Mouse (Mus musculus) embryonic facial prominence, embryonic 12.5 days (tissue): ENCODE measurements at regions not wholly inside any gene's neighbourhood (a gene's known extent, or its start where the extent isn't known, plus 50 kb on each side); places are given as distances from the start of the nearest gene placed in this dataset.

Source experiments
- ATAC-seq: fragments of 200-750 bp; cut with Nextera tagmentation; 2 replicates; pipeline ENCODE4 v1.8.0; 2017; ENCODE audit not compliant: insufficient number of reproducible peaks, insufficient read depth, low FRiP score, low TSS enrichment
- H3K27ac ChIP-seq: fragments of 300-500 bp; sonication (generic); 2 replicates; pipeline ENCODE4 v1.5.1; 2016; ENCODE audit warnings: mild to moderate bottlenecking
- H3K27me3 ChIP-seq: fragments of 300-500 bp; sonication (generic); 2 replicates; pipeline ENCODE4 v1.6.1; 2016; ENCODE audit warnings: mild to moderate bottlenecking, moderate library complexity
- H3K36me3 ChIP-seq: fragments of 300-500 bp; sonication (generic); 2 replicates; pipeline ENCODE4 v1.6.1; 2016; ENCODE audit warnings: mild to moderate bottlenecking
- H3K4me1 ChIP-seq: fragments of 300-500 bp; sonication (generic); 2 replicates; pipeline ENCODE4 v1.6.1; 2016
- H3K4me2 ChIP-seq: fragments of 300-500 bp; sonication (generic); replicated peaks from 2 replicates; pipeline ENCODE4 v1.6.1; 2016; ENCODE audit warnings: mild to moderate bottlenecking, moderate library complexity
- H3K4me3 ChIP-seq: fragments of 300-500 bp; sonication (generic); 2 replicates; pipeline ENCODE4 v1.5.1; 2016; ENCODE audit warnings: mild to moderate bottlenecking
- H3K9ac ChIP-seq: fragments of 300-500 bp; sonication (generic); 2 replicates; pipeline ENCODE4 v1.6.1; 2016; ENCODE audit warnings: mild to moderate bottlenecking, moderate library complexity
- H3K9me3 ChIP-seq: fragments of 300-500 bp; sonication (generic); 2 replicates; pipeline ENCODE4 v1.6.1; 2016; ENCODE audit warnings: mild to moderate bottlenecking, moderate library complexity
- WGBS: fragments of 180-500 bp; shearing (Covaris S2); methylation state at CpG from one replicate; pipeline ENCODE4 v1.1.7; 2016; 5-methylcytosine and 5-hydroxymethylcytosine counted together

GRCm38 (mm10) chr9:69705942-69706341 lies 54.8 kb downstream of the Foxb1 start:
- Histone ChIP-seq H3K4me1 (no peaks in the 10 kb centered on the region), H3K36me3 (no peaks in the 10 kb centered on the region), H3K9ac (no peak overlapping the region), H3K9me3 (no peaks in the 10 kb centered on the region), H3K4me2 (no peak overlapping the region), H3K27me3 (no peaks in the 10 kb centered on the region), H3K27ac (no peak overlapping the region), H3K4me3 (no peak overlapping the region)
- WGBS: 80% methylated on average over 8 of the region's 8 CpGs
- ATAC-seq: no peak

GRCm38 (mm10) chr9:69705071-69705470 lies 55.7 kb downstream of the Foxb1 start:
- Histone ChIP-seq H3K27ac (no peak overlapping the region), H3K9me3 (no peaks in the 10 kb centered on the region), H3K36me3 (no peaks in the 10 kb centered on the region), H3K4me1 (no peaks in the 10 kb centered on the region), H3K9ac (no peak overlapping the region), H3K27me3 (no peaks in the 10 kb centered on the region), H3K4me2 (no peak overlapping the region), H3K4me3 (no peak overlapping the region)
- ATAC-seq: no peak
- WGBS: 89% methylated on average over 4 of the region's 4 CpGs

- Histone ChIP-seq H3K4me2 (no peak overlapping the region), H3K36me3 (no peaks in the 10 kb centered on the region), H3K27me3 (no peaks in the 10 kb centered on the region), H3K27ac (no peak overlapping the region), H3K9me3 (no peaks in the 10 kb centered on the region), H3K4me3 (no peak overlapping the region), H3K4me1 (no peaks in the 10 kb centered on the region), H3K9ac (no peak overlapping the region)
- no peak for ATAC-seq
- WGBS: 74% methylated on average over 7 of the region's 7 CpGs
These were observed 57.0 kb downstream of the Foxb1 start for GRCm38 (mm10) chr9:69703731-69704130.

GRCm38 (mm10) chr9:69702156-69702928 lies 58.4 kb downstream of the Foxb1 start:
- no peak for ATAC-seq
- no peaks in the 10 kb centered on the region for H3K36me3 ChIP-seq
- H3K4me3 ChIP-seq: no peak overlapping the region
- no peaks in the 10 kb centered on the region for H3K27me3 ChIP-seq
- H3K9ac ChIP-seq: no peak overlapping the region
- H3K9me3 ChIP-seq: no peaks in the 10 kb centered on the region
- H3K4me2 ChIP-seq: no peak overlapping the region
- H3K4me1 ChIP-seq: no peaks in the 10 kb centered on the region
- 88% methylated on average over 8 of the region's 8 CpGs for WGBS
- no peak overlapping the region for H3K27ac ChIP-seq

- Histone ChIP-seq H3K27me3 (no peaks in the 10 kb centered on the region), H3K36me3 (no peaks in the 10 kb centered on the region)
- WGBS: 82% methylated on average over 9 of the region's 9 CpGs
These were observed 60.0 kb downstream of the Foxb1 start for GRCm38 (mm10) chr9:69700696-69701095.

GRCm38 (mm10) chr9:69691756-69692155 lies 69.0 kb downstream of the Foxb1 start:
- WGBS: 87% methylated on average over 3 of the region's 3 CpGs
- H3K4me2 ChIP-seq: no peak overlapping the region

More at GRCm38 (mm10) chr9:69700696-69701095, 60.0 kb downstream of the Foxb1 start:
- no peak overlapping the region for H3K4me2 ChIP-seq
- no peaks in the 10 kb centered on the region for H3K4me1 ChIP-seq
- H3K9ac ChIP-seq: no peak overlapping the region
- no peak overlapping the region for H3K4me3 ChIP-seq
- no peak for ATAC-seq
- H3K9me3 ChIP-seq: no peaks in the 10 kb centered on the region
- no peak overlapping the region for H3K27ac ChIP-seq

GRCm38 (mm10) chr9:69687349-69688123 lies 73.2 kb downstream of the Foxb1 start:
- no peak overlapping the region for H3K4me3 ChIP-seq
- no peak for ATAC-seq
- H3K9ac ChIP-seq: no peak overlapping the region
- H3K36me3 ChIP-seq: no peaks in the 10 kb centered on the region
- no peaks in the 10 kb centered on the region for H3K27me3 ChIP-seq
- no peaks in the 10 kb centered on the region for H3K9me3 ChIP-seq
- no peak overlapping the region for H3K4me2 ChIP-seq
- no peaks in the 10 kb centered on the region for H3K4me1 ChIP-seq
- H3K27ac ChIP-seq: no peak overlapping the region
- WGBS: 61% methylated on average over 12 of the region's 12 CpGs

More at GRCm38 (mm10) chr9:69691756-69692155, 69.0 kb downstream of the Foxb1 start:
- no peak overlapping the region for H3K27ac ChIP-seq
- ATAC-seq: no peak
- no peak overlapping the region for H3K4me3 ChIP-seq
- no peaks in the 10 kb centered on the region for H3K4me1 ChIP-seq
- no peaks in the 10 kb centered on the region for H3K9me3 ChIP-seq
- no peak overlapping the region for H3K9ac ChIP-seq
- H3K27me3 ChIP-seq: no peaks in the 10 kb centered on the region
- H3K36me3 ChIP-seq: no peaks in the 10 kb centered on the region

GRCm38 (mm10) chr9:69686766-69687165 lies 74.0 kb downstream of the Foxb1 start:
- Histone ChIP-seq H3K27ac (no peak overlapping the region), H3K4me2 (no peak overlapping the region), H3K4me1 (peaks cover 2% of the 10 kb centered on the region; the same call in 1 of the 2 replicates), H3K27me3 (no peaks in the 10 kb centered on the region), H3K9ac (no peak overlapping the region), H3K9me3 (no peaks in the 10 kb centered on the region), H3K36me3 (no peaks in the 10 kb centered on the region), H3K4me3 (no peak overlapping the region)
- WGBS: 76% methylated on average over 4 of the region's 4 CpGs
- ATAC-seq: no peak

GRCm38 (mm10) chr9:69685630-69686029 lies 75.1 kb downstream of the Foxb1 start:
- Histone ChIP-seq H3K9ac (no peak overlapping the region), H3K27ac (no peak overlapping the region), H3K4me3 (no peak overlapping the region), H3K4me1 (peaks cover 7% of the 10 kb centered on the region; the same call in 1 of the 2 replicates), H3K27me3 (no peaks in the 10 kb centered on the region), H3K9me3 (no peaks in the 10 kb centered on the region), H3K4me2 (no peak overlapping the region), H3K36me3 (no peaks in the 10 kb centered on the region)
- no peak for ATAC-seq
- 62% methylated on average over 4 of the region's 4 CpGs for WGBS

GRCm38 (mm10) chr9:69681372-69682213 lies 79.1 kb downstream of the Foxb1 start:
- 20% methylated on average over 9 of the region's 9 CpGs for WGBS
- no peaks in the 10 kb centered on the region for H3K36me3 ChIP-seq
- H3K4me2 ChIP-seq: no peak overlapping the region
- H3K9me3 ChIP-seq: no peaks in the 10 kb centered on the region
- ATAC-seq: no peak
- no peak overlapping the region for H3K9ac ChIP-seq
- peaks cover 7% of the 10 kb centered on the region; the same call in 1 of the 2 replicates for H3K4me1 ChIP-seq
- no peak overlapping the region for H3K27ac ChIP-seq
- no peaks in the 10 kb centered on the region for H3K27me3 ChIP-seq
- no peak overlapping the region for H3K4me3 ChIP-seq

GRCm38 (mm10) chr9:69678634-69679033 lies 82.1 kb downstream of the Foxb1 start:
- 79% methylated on average over 1 of the region's 1 CpGs for WGBS
- Histone ChIP-seq H3K27ac (no peak overlapping the region), H3K4me3 (no peak overlapping the region), H3K9ac (no peak overlapping the region), H3K36me3 (no peaks in the 10 kb centered on the region), H3K4me1 (peaks cover 7% of the 10 kb centered on the region; the same call in 1 of the 2 replicates), H3K27me3 (no peaks in the 10 kb centered on the region), H3K4me2 (no peak overlapping the region), H3K9me3 (no peaks in the 10 kb centered on the region)
- ATAC-seq: no peak
